Mouse (Mus musculus) forebrain, embryonic 10.5 days (tissue): Measurements from ENCODE around the gene Aldh2. TPM values are rescaled to one million over a fixed set of nuclear protein-coding genes. Genes with fewer than 3 reads are reported as not detected.

Source experiments
- DNase-seq: peaks from one replicate; pipeline ENCODE4 v3.0.0-alpha.2; 2017; ENCODE audit warnings: low spot score; ENCODE audit errors: extremely low spot score
- H3K27ac ChIP-seq: fragments of 300-500 bp; sonication (generic); 2 replicates; pipeline ENCODE4 v1.5.1; 2016; ENCODE audit warnings: mild to moderate bottlenecking
- H3K27me3 ChIP-seq: fragments of 300-500 bp; sonication (generic); 2 replicates; pipeline ENCODE4 v1.6.1; 2016; ENCODE audit warnings: mild to moderate bottlenecking; ENCODE audit not compliant: poor library complexity, severe bottlenecking
- H3K36me3 ChIP-seq: fragments of 300-500 bp; sonication (generic); replicated peaks from 2 replicates; pipeline ENCODE4 v1.6.1; 2016; ENCODE audit warnings: mild to moderate bottlenecking, moderate library complexity
- H3K4me1 ChIP-seq: fragments of 300-500 bp; sonication (generic); 2 replicates; pipeline ENCODE4 v1.6.1; 2016
- H3K4me3 ChIP-seq: fragments of 300-500 bp; sonication (generic); 2 replicates; pipeline ENCODE4 v1.5.1; 2016; ENCODE audit warnings: mild to moderate bottlenecking, moderate library complexity
- H3K9me3 ChIP-seq: fragments of 300-500 bp; sonication (generic); 2 replicates; pipeline ENCODE4 v1.6.1; 2016; ENCODE audit warnings: mild to moderate bottlenecking, moderate library complexity
- WGBS: fragments of 180-500 bp; shearing (Covaris S2); methylation state at CpG from one replicate; pipeline ENCODE4 v1.1.7; 2016; 5-methylcytosine and 5-hydroxymethylcytosine counted together
- polyA plus RNA-seq: library from polyadenylated mRNA; unstranded; fragments of >200 nt; fragmentation: Nextera tagmentation; extraction: Ambion mirVana; gene quantifications from 2 replicates; pipeline ENCODE4 v1.2.1, GENCODE M21; 2016

The Aldh2 gene
- polyA plus RNA-seq, 1 experiment from 2014 or later: 125 TPM

- Histone ChIP-seq H3K36me3 (0 out of 2 replicates have a peak, but pooled peaks cover 4% of the 10 kb centered on the region), H3K4me1 (peaks cover 26% of the 10 kb centered on the region), H3K9me3 (no peaks in the 10 kb centered on the region), H3K27ac (no peak overlapping the region), H3K27me3 (peaks cover 7% of the 10 kb centered on the region), H3K4me3 (peak overlapping the region; percentile 86)
- no peak for DNase-seq
- 69% methylated on average over 11 of the region's 11 CpGs for WGBS
Observed at GRCm38 (mm10) chr5:121592064-121592815, 1.4 kb downstream of the Aldh2 start.

- 87% methylated on average over 11 of the region's 11 CpGs for WGBS
- no peak for DNase-seq
- Histone ChIP-seq H3K4me1 (peaks cover 26% of the 10 kb centered on the region), H3K36me3 (0 out of 2 replicates have a peak, but pooled peaks cover 4% of the 10 kb centered on the region), H3K27me3 (peaks cover 7% of the 10 kb centered on the region), H3K9me3 (no peaks in the 10 kb centered on the region), H3K4me3 (no peak overlapping the region), H3K27ac (no peak overlapping the region)
Observed at GRCm38 (mm10) chr5:121591417-121592063, 2.1 kb downstream of the Aldh2 start.

GRCm38 (mm10) chr5:121589928-121590327 is 3.7 kb downstream of the Aldh2 start:
- Histone ChIP-seq H3K27ac (no peak overlapping the region), H3K36me3 (0 out of 2 replicates have a peak, but pooled peaks cover 4% of the 10 kb centered on the region), H3K4me1 (peaks cover 26% of the 10 kb centered on the region), H3K9me3 (no peaks in the 10 kb centered on the region), H3K4me3 (no peak overlapping the region), H3K27me3 (peaks cover 7% of the 10 kb centered on the region)
- WGBS: 92% methylated on average over 6 of the region's 6 CpGs
- DNase-seq: no peak

GRCm38 (mm10) chr5:121586400-121587039 is 7.1 kb downstream of the Aldh2 start:
- Histone ChIP-seq H3K9me3 (no peaks in the 10 kb centered on the region), H3K4me3 (no peak overlapping the region), H3K4me1 (peaks cover 8% of the 10 kb centered on the region), H3K36me3 (0 out of 2 replicates have a peak, but pooled peaks cover 4% of the 10 kb centered on the region), H3K27me3 (no peaks in the 10 kb centered on the region; the same call in 1 of the 2 replicates), H3K27ac (no peak overlapping the region)
- WGBS: 80% methylated on average over 6 of the region's 6 CpGs
- DNase-seq: no peak

GRCm38 (mm10) chr5:121585699-121586098 is 7.9 kb downstream of the Aldh2 start:
- no peak overlapping the region for H3K27ac ChIP-seq
- no peaks in the 10 kb centered on the region for H3K9me3 ChIP-seq
- 0 out of 2 replicates have a peak, but pooled peaks cover 4% of the 10 kb centered on the region for H3K36me3 ChIP-seq
- 89% methylated on average over 5 of the region's 5 CpGs for WGBS
- no peak overlapping the region for H3K4me3 ChIP-seq
- peaks cover 6% of the 10 kb centered on the region for H3K4me1 ChIP-seq
- H3K27me3 ChIP-seq: no peaks in the 10 kb centered on the region
- DNase-seq: no peak

- Histone ChIP-seq H3K4me3 (no peak overlapping the region), H3K9me3 (no peaks in the 10 kb centered on the region), H3K27ac (no peak overlapping the region), H3K36me3 (peaks cover 10% of the 10 kb centered on the region), H3K4me1 (peaks cover 6% of the 10 kb centered on the region), H3K27me3 (no peaks in the 10 kb centered on the region)
- 95% methylated on average over 10 of the region's 10 CpGs for WGBS
- DNase-seq: no peak
Observed at GRCm38 (mm10) chr5:121585005-121585404, 8.6 kb downstream of the Aldh2 start.

GRCm38 (mm10) chr5:121583765-121584501 is 9.7 kb downstream of the Aldh2 start:
- Histone ChIP-seq H3K36me3 (peaks cover 20% of the 10 kb centered on the region), H3K27ac (no peak overlapping the region), H3K9me3 (no peaks in the 10 kb centered on the region), H3K4me1 (peaks cover 6% of the 10 kb centered on the region), H3K4me3 (no peak overlapping the region), H3K27me3 (no peaks in the 10 kb centered on the region)
- DNase-seq: no peak
- WGBS: 61% methylated on average over 12 of the region's 12 CpGs

- Histone ChIP-seq H3K36me3 (peaks cover 32% of the 10 kb centered on the region), H3K27me3 (no peaks in the 10 kb centered on the region), H3K9me3 (no peaks in the 10 kb centered on the region), H3K4me1 (peaks cover 6% of the 10 kb centered on the region), H3K4me3 (no peak overlapping the region), H3K27ac (no peak overlapping the region)
- no peak for DNase-seq
- 93% methylated on average over 8 of the region's 8 CpGs for WGBS
Observed at GRCm38 (mm10) chr5:121581945-121582344, 11.7 kb downstream of the Aldh2 start.

GRCm38 (mm10) chr5:121576927-121577488 is 16.6 kb downstream of the Aldh2 start:
- H3K27ac ChIP-seq: no peak overlapping the region
- no peaks in the 10 kb centered on the region for H3K4me1 ChIP-seq
- H3K9me3 ChIP-seq: no peaks in the 10 kb centered on the region
- no peak for DNase-seq
- no peak overlapping the region for H3K4me3 ChIP-seq
- WGBS: 95% methylated on average over 11 of the region's 11 CpGs
- peaks cover 62% of the 10 kb centered on the region for H3K36me3 ChIP-seq
- no peaks in the 10 kb centered on the region for H3K27me3 ChIP-seq

GRCm38 (mm10) chr5:121575867-121576266 is 17.8 kb downstream of the Aldh2 start:
- H3K36me3 ChIP-seq: peaks cover 73% of the 10 kb centered on the region

GRCm38 (mm10) chr5:121574145-121574544 is 19.5 kb downstream of the Aldh2 start:
- DNase-seq: no peak
- no peak overlapping the region for H3K27ac ChIP-seq
- peaks cover 72% of the 10 kb centered on the region for H3K36me3 ChIP-seq
- H3K4me3 ChIP-seq: no peak overlapping the region
- H3K4me1 ChIP-seq: no peaks in the 10 kb centered on the region
- no peaks in the 10 kb centered on the region for H3K27me3 ChIP-seq
- H3K9me3 ChIP-seq: no peaks in the 10 kb centered on the region
- WGBS: 93% methylated on average over 13 of the region's 13 CpGs

More at GRCm38 (mm10) chr5:121575867-121576266, 17.8 kb downstream of the Aldh2 start:
- H3K4me1 ChIP-seq: no peaks in the 10 kb centered on the region
- H3K27ac ChIP-seq: no peak overlapping the region
- H3K4me3 ChIP-seq: no peak overlapping the region
- H3K9me3 ChIP-seq: no peaks in the 10 kb centered on the region
- no peak for DNase-seq
- 95% methylated on average over 11 of the region's 11 CpGs for WGBS
- H3K27me3 ChIP-seq: no peaks in the 10 kb centered on the region

- DNase-seq: no peak
- Histone ChIP-seq H3K4me3 (no peak overlapping the region), H3K27ac (no peak overlapping the region), H3K9me3 (no peaks in the 10 kb centered on the region), H3K4me1 (no peaks in the 10 kb centered on the region), H3K27me3 (no peaks in the 10 kb centered on the region), H3K36me3 (peaks cover 56% of the 10 kb centered on the region)
- 96% methylated on average over 1 of the region's 1 CpGs for WGBS
Observed at GRCm38 (mm10) chr5:121570787-121571186, 22.8 kb downstream of the Aldh2 start.
